Mouse (Mus musculus) MEL (cell line): ENCODE results near the gene Frem2.

Source experiments
- CTCF ChIP-seq, 3 experiments: IDR thresholded peaks in 2 of 3; conservative IDR thresholded peaks in 1 of 3; 2 replicates each; pipeline ENCODE4 v1.5.1; 2011 to 2012; ENCODE audit warnings: low read length in 3 of 3, low read depth in 2 of 3, mild to moderate bottlenecking in 2 of 3, improper control_type of control experiment in 1 of 3, inconsistent platforms in 1 of 3, mixed read lengths in 1 of 3, moderate library complexity in 1 of 3; ENCODE audit not compliant: control insufficient read depth in 1 of 3, insufficient read depth in 1 of 3, poor library complexity in 1 of 3, severe bottlenecking in 1 of 3
- E2F4 ChIP-seq: IDR thresholded peaks from 2 replicates; pipeline ENCODE4 v1.6.1; 2011; ENCODE audit warnings: low read depth, low read length, improper control_type of control experiment, borderline replicate concordance
- NRF1 ChIP-seq: IDR thresholded peaks from 2 replicates; pipeline ENCODE4 v1.6.1; 2014; ENCODE audit warnings: low read depth, mild to moderate bottlenecking, inconsistent platforms, low read length, improper control_type of control experiment, moderate library complexity; ENCODE audit not compliant: poor library complexity, insufficient read depth, severe bottlenecking
- TBP ChIP-seq: IDR thresholded peaks from 2 replicates; pipeline ENCODE4 v1.8.0; 2011; ENCODE audit warnings: low read depth, low read length, improper control_type of control experiment

- no peak for TF ChIP-seq NRF1
- no peak for TF ChIP-seq TBP
- no peak for TF ChIP-seq E2F4
- TF ChIP-seq CTCF (IDR thresholded peaks at IDR 0.05 in 2 of 3, conservative IDR thresholded peaks at IDR 0.05 in 1 of 3; ENCODE audit: control insufficient read depth in 1 of 3, insufficient read depth in 1 of 3, low read depth in 2 of 3, low read length in 3 of 3, poor library complexity in 1 of 3, severe bottlenecking in 1 of 3) = no peak
Observed at GRCm38 (mm10) chr3:53579121-53579704, 77.9 kb downstream of the Frem2 start.
